Mouse (Mus musculus) hindbrain, embryonic 16.5 days (tissue): ENCODE measurements around the gene Chrd. TPM values are rescaled to one million over a fixed set of nuclear protein-coding genes. Genes with fewer than 3 reads are reported as not detected.

ENCODE experiments used
- ATAC-seq: fragments of 200-750 bp; cut with Nextera tagmentation; 2 replicates; pipeline ENCODE4 v1.8.0; 2017; ENCODE audit warnings: moderate TSS enrichment, moderate library complexity
- H3K27ac ChIP-seq: fragments of 300-500 bp; sonication (generic); 2 replicates; pipeline ENCODE4 v1.5.1; 2014; ENCODE audit warnings: low read depth, mild to moderate bottlenecking, control low read depth, low read length, moderate library complexity
- H3K27me3 ChIP-seq: fragments of 300-500 bp; sonication (generic); replicated peaks from 2 replicates; pipeline ENCODE4 v1.6.1; 2014; ENCODE audit warnings: low read length; ENCODE audit not compliant: control insufficient read depth, insufficient read depth
- H3K36me3 ChIP-seq: fragments of 300-500 bp; sonication (generic); 2 replicates; pipeline ENCODE4 v1.6.1; 2014; ENCODE audit warnings: mild to moderate bottlenecking, low read length, moderate library complexity, mixed read lengths; ENCODE audit not compliant: control insufficient read depth, insufficient read depth
- H3K4me1 ChIP-seq: fragments of 300-500 bp; sonication (generic); 2 replicates; pipeline ENCODE4 v1.6.1; 2014; ENCODE audit warnings: low read depth, low read length; ENCODE audit not compliant: control insufficient read depth, insufficient read depth
- H3K4me2 ChIP-seq: fragments of 300-500 bp; sonication (generic); 2 replicates; pipeline ENCODE4 v1.6.1; 2014; ENCODE audit warnings: mild to moderate bottlenecking, low read length, control low read depth, moderate library complexity
- H3K4me3 ChIP-seq: fragments of 300-500 bp; sonication (generic); 2 replicates; pipeline ENCODE4 v1.5.1; 2014; ENCODE audit warnings: mild to moderate bottlenecking, low read length, control low read depth, moderate library complexity
- H3K9ac ChIP-seq: fragments of 300-500 bp; sonication (generic); 2 replicates; pipeline ENCODE4 v1.6.1; 2014; ENCODE audit warnings: low read depth, mild to moderate bottlenecking, control low read depth, low read length, moderate library complexity
- H3K9me3 ChIP-seq: fragments of 300-500 bp; sonication (generic); 2 replicates; pipeline ENCODE4 v1.6.1; 2014; ENCODE audit warnings: mild to moderate bottlenecking, low read length, moderate library complexity; ENCODE audit not compliant: control insufficient read depth
- WGBS: fragments of 180-500 bp; shearing (Covaris S2); extraction: QIAGEN DNeasy Blood & Tissue Kit; methylation state at CpG from one replicate; pipeline ENCODE4 v1.1.7; 2014; 5-methylcytosine and 5-hydroxymethylcytosine counted together
- polyA plus RNA-seq: library from polyadenylated mRNA; unstranded; fragments of >200 nt; fragmentation: Nextera tagmentation; extraction: Ambion mirVana; gene quantifications from 2 replicates; pipeline ENCODE4 v1.2.1, GENCODE M21; 2015

Gene Chrd
- polyA plus RNA-seq, 1 experiment from 2014 or later: 7.5 TPM

- H3K27ac ChIP-seq: no peak overlapping the region
- WGBS: 30% methylated on average over 5 of the region's 5 CpGs
- H3K4me2 ChIP-seq: no peak overlapping the region
- H3K9ac ChIP-seq: no peak overlapping the region
- no peaks in the 10 kb centered on the region for H3K27me3 ChIP-seq
- no peaks in the 10 kb centered on the region for H3K9me3 ChIP-seq
- ATAC-seq: no peak
- H3K4me1 ChIP-seq: peaks cover 24% of the 10 kb centered on the region
- H3K36me3 ChIP-seq: peaks cover 20% of the 10 kb centered on the region
- H3K4me3 ChIP-seq: no peak overlapping the region
Observed at GRCm38 (mm10) chr16:20700036-20700435, 32.9 kb upstream of the Chrd start.

- Histone ChIP-seq H3K4me1 (peaks cover 14% of the 10 kb centered on the region), H3K27me3 (no peaks in the 10 kb centered on the region), H3K4me2 (no peak overlapping the region), H3K9ac (no peak overlapping the region), H3K9me3 (no peaks in the 10 kb centered on the region), H3K36me3 (peaks cover 20% of the 10 kb centered on the region), H3K27ac (no peak overlapping the region), H3K4me3 (no peak overlapping the region)
- 41% methylated on average over 7 of the region's 7 CpGs for WGBS
- ATAC-seq: no peak
Observed at GRCm38 (mm10) chr16:20701316-20701715, 31.6 kb upstream of the Chrd start.

- Histone ChIP-seq H3K27ac (peak overlapping the region; percentile 49), H3K4me3 (no peak overlapping the region), H3K9me3 (no peaks in the 10 kb centered on the region), H3K36me3 (peaks cover 20% of the 10 kb centered on the region), H3K4me1 (peaks cover 10% of the 10 kb centered on the region), H3K9ac (peak overlapping the region; percentile 15; the same call in 1 of the 2 replicates), H3K4me2 (no peak overlapping the region), H3K27me3 (no peaks in the 10 kb centered on the region)
- peak; percentile 14; the same call in 1 of the 2 replicates for ATAC-seq
- 9% methylated on average over 12 of the region's 12 CpGs for WGBS
Observed at GRCm38 (mm10) chr16:20701729-20702521, 31.0 kb upstream of the Chrd start.

GRCm38 (mm10) chr16:20702522-20702893, 30.4 kb upstream of the Chrd start:
- H3K4me3 ChIP-seq: no peak overlapping the region
- 6% methylated on average over 8 of the region's 8 CpGs for WGBS
- H3K27me3 ChIP-seq: no peaks in the 10 kb centered on the region
- H3K4me2 ChIP-seq: no peak overlapping the region
- no peaks in the 10 kb centered on the region for H3K9me3 ChIP-seq
- peaks cover 22% of the 10 kb centered on the region for H3K36me3 ChIP-seq
- H3K9ac ChIP-seq: no peak overlapping the region
- H3K4me1 ChIP-seq: peaks cover 10% of the 10 kb centered on the region
- peak overlapping the region; percentile 49 for H3K27ac ChIP-seq
- ATAC-seq: peak; percentile 75

- no peaks in the 10 kb centered on the region for H3K27me3 ChIP-seq
- peaks cover 10% of the 10 kb centered on the region for H3K4me1 ChIP-seq
- no peak for ATAC-seq
- H3K27ac ChIP-seq: no peak overlapping the region
- no peak overlapping the region for H3K4me2 ChIP-seq
- no peak overlapping the region for H3K9ac ChIP-seq
- peaks cover 22% of the 10 kb centered on the region for H3K36me3 ChIP-seq
- H3K9me3 ChIP-seq: no peaks in the 10 kb centered on the region
- no peak overlapping the region for H3K4me3 ChIP-seq
- WGBS: 95% methylated on average over 10 of the region's 10 CpGs
Observed at GRCm38 (mm10) chr16:20703071-20703470, 29.9 kb upstream of the Chrd start.

GRCm38 (mm10) chr16:20703699-20704400, 29.1 kb upstream of the Chrd start:
- Histone ChIP-seq H3K27ac (no peak overlapping the region), H3K4me1 (peaks cover 10% of the 10 kb centered on the region), H3K4me2 (no peak overlapping the region), H3K36me3 (peaks cover 20% of the 10 kb centered on the region), H3K9ac (no peak overlapping the region), H3K27me3 (no peaks in the 10 kb centered on the region), H3K4me3 (no peak overlapping the region), H3K9me3 (no peaks in the 10 kb centered on the region)
- no peak for ATAC-seq
- WGBS: 92% methylated on average over 6 of the region's 6 CpGs

GRCm38 (mm10) chr16:20705786-20706185, 27.1 kb upstream of the Chrd start:
- peaks cover 10% of the 10 kb centered on the region for H3K4me1 ChIP-seq
- H3K4me3 ChIP-seq: no peak overlapping the region
- H3K9me3 ChIP-seq: no peaks in the 10 kb centered on the region
- H3K27me3 ChIP-seq: no peaks in the 10 kb centered on the region
- no peak overlapping the region for H3K9ac ChIP-seq
- ATAC-seq: no peak
- peaks cover 6% of the 10 kb centered on the region for H3K36me3 ChIP-seq
- H3K4me2 ChIP-seq: no peak overlapping the region
- no peak overlapping the region for H3K27ac ChIP-seq
- WGBS: 60% methylated on average over 3 of the region's 3 CpGs

- Histone ChIP-seq H3K27me3 (no peaks in the 10 kb centered on the region), H3K27ac (no peak overlapping the region), H3K4me3 (no peak overlapping the region), H3K36me3 (peaks cover 3% of the 10 kb centered on the region), H3K4me2 (no peak overlapping the region), H3K9me3 (no peaks in the 10 kb centered on the region), H3K9ac (no peak overlapping the region), H3K4me1 (peaks cover 10% of the 10 kb centered on the region)
- 89% methylated on average over 2 of the region's 2 CpGs for WGBS
- ATAC-seq: no peak
Observed at GRCm38 (mm10) chr16:20706407-20707055, 26.4 kb upstream of the Chrd start.
